Mouse (Mus musculus) small intestine, adult 2 months (tissue): ENCODE measurements around the gene Ntrk3.

Experiments used
- CTCF ChIP-seq: fragments of 200-500 bp; IDR thresholded peaks from 2 replicates; pipeline ENCODE4 v1.5.1; 2012; ENCODE audit warnings: low read depth, mild to moderate bottlenecking, control low read depth, inconsistent platforms, low read length, moderate library complexity, mixed read lengths; ENCODE audit not compliant: insufficient replicate concordance, insufficient read length; ENCODE audit errors: extremely low read depth
- POLR2A ChIP-seq: fragments of 200-500 bp; IDR thresholded peaks from 2 replicates; pipeline ENCODE4 v1.6.1; 2012; ENCODE audit warnings: low read depth, mild to moderate bottlenecking, control low read depth, inconsistent platforms, low read length, moderate library complexity

DNA sequence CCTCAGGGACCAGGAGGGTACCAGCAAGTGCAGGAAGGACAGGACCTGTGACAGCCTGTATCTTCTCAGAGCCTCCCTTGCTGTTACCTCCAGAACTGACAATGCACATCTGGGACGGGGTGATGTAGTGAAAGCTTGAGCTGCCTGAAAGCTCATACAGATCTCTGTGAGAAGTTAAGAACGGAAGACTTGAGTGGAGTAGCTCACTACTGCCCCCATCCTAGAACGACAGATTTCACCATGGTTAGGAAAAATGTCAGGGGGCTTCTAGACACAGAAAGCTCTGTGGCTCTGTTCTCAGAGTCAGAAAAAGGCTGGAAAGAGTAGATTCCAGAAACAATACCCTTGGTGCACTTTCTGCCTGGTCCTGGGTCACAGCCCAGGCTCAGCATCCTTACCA, 153.3 kb downstream of the Ntrk3 start:
- TF ChIP-seq CTCF (no peak), POLR2A (no peak)
